Mouse (Mus musculus) midbrain, postnatal 0 days (tissue): ENCODE results near the gene BC052040. TPM values are rescaled to one million over a fixed set of nuclear protein-coding genes. Genes with fewer than 3 reads are reported as not detected.
A peak's percentile ranks its signal among the peaks of the same experiment; 100 is the strongest.

ENCODE experiments used
- ATAC-seq: fragments of 200-750 bp; cut with Nextera tagmentation; 2 replicates; pipeline ENCODE4 v1.8.0; 2017; ENCODE audit warnings: moderate number of reproducible peaks, mild to moderate bottlenecking, moderate TSS enrichment, moderate library complexity; ENCODE audit not compliant: low FRiP score
- DNase-seq: peaks from one replicate; pipeline ENCODE4 v3.0.0-alpha.2; 2015; ENCODE audit warnings: low spot score
- H3K27ac ChIP-seq: fragments of 300-500 bp; sonication (generic); 2 replicates; pipeline ENCODE4 v1.5.1; 2014; ENCODE audit warnings: low read depth, mild to moderate bottlenecking, low read length, mixed read lengths
- H3K27me3 ChIP-seq: fragments of 300-500 bp; sonication (generic); 2 replicates; pipeline ENCODE4 v1.6.1; 2014; ENCODE audit warnings: low read length, control low read depth, mixed read lengths; ENCODE audit not compliant: insufficient read depth
- H3K36me3 ChIP-seq: fragments of 300-500 bp; sonication (generic); 2 replicates; pipeline ENCODE4 v1.6.1; 2014; ENCODE audit warnings: low read length, control low read depth, mixed read lengths; ENCODE audit not compliant: insufficient read depth
- H3K4me1 ChIP-seq: fragments of 300-500 bp; sonication (generic); 2 replicates; pipeline ENCODE4 v1.6.1; 2014; ENCODE audit warnings: mild to moderate bottlenecking, control low read depth, antibody characterized with exemption, low read length, mixed read lengths; ENCODE audit not compliant: insufficient read depth
- H3K4me2 ChIP-seq: fragments of 300-500 bp; sonication (generic); 2 replicates; pipeline ENCODE4 v1.6.1; 2014; ENCODE audit warnings: low read depth, mild to moderate bottlenecking, low read length, mixed read lengths; ENCODE audit not compliant: poor library complexity, severe bottlenecking
- H3K4me3 ChIP-seq: fragments of 300-500 bp; sonication (generic); 2 replicates; pipeline ENCODE4 v1.5.1; 2014; ENCODE audit warnings: low read depth, mild to moderate bottlenecking, low read length, moderate library complexity
- H3K9ac ChIP-seq: fragments of 300-500 bp; sonication (generic); replicated peaks from 2 replicates; pipeline ENCODE4 v1.6.1; 2014; ENCODE audit warnings: mild to moderate bottlenecking, low read length, moderate library complexity, mixed read lengths; ENCODE audit not compliant: poor library complexity, severe bottlenecking
- H3K9me3 ChIP-seq: fragments of 300-500 bp; sonication (generic); 2 replicates; pipeline ENCODE4 v1.6.1; 2016; ENCODE audit warnings: low read length, control low read depth
- CTCF ChIP-seq: IDR thresholded peaks from 2 replicates; pipeline ENCODE4 v1.5.1; 2016; ENCODE audit warnings: antibody characterized with exemption, mild to moderate bottlenecking
- WGBS: fragments of 180-500 bp; shearing (Covaris S2); extraction: QIAGEN DNeasy Blood & Tissue Kit; methylation state at CpG from one replicate; pipeline ENCODE4 v1.1.7; 2014; 5-methylcytosine and 5-hydroxymethylcytosine counted together
- microRNA counts: library from miRNA; unstranded; fragments of <30 nt; microRNA quantifications from one replicate; lab custom pipeline; 2015
- microRNA-seq: library from miRNA; unstranded; fragments of <30 nt; microRNA quantifications from one replicate; pipeline ENCODE4, GENCODE M21; 2016; ENCODE audit warnings: borderline number of aligned reads
- polyA plus RNA-seq: library from polyadenylated mRNA; unstranded; fragments of >200 nt; fragmentation: Nextera tagmentation; extraction: Ambion mirVana; gene quantifications from 2 replicates; pipeline ENCODE4 v1.2.1, GENCODE M21; 2015
- total RNA-seq: library from RNA; depleted of rRNA; stranded (reverse); fragments of >200 nt; gene quantifications from 2 replicates; pipeline ENCODE4 v1.2.3, GENCODE M21; 2014

BC052040 gene
- total and polyA plus RNA-seq, 2 experiments from 2014 or later = 16.1 to 17.3 TPM

GRCm38 (mm10) chr2:115813721-115814120 lies 232.2 kb downstream of the BC052040 start:
- H3K4me2 ChIP-seq = no peak overlapping the region
- ATAC-seq = no peak

GRCm38 (mm10) chr2:115817959-115818358 lies 236.4 kb downstream of the BC052040 start:
- no peak overlapping the region for H3K4me3 ChIP-seq
- H3K27me3 ChIP-seq = no peaks in the 10 kb centered on the region
- H3K4me2 ChIP-seq = no peak overlapping the region
- H3K4me1 ChIP-seq = no peaks in the 10 kb centered on the region
- 89% methylated on average over 6 of the region's 6 CpGs for WGBS
- TF ChIP-seq CTCF = no peak
- H3K27ac ChIP-seq = no peak overlapping the region
- ATAC-seq = no peak
- no peak overlapping the region for H3K9ac ChIP-seq
- DNase-seq = no peak
- H3K36me3 ChIP-seq = no peaks in the 10 kb centered on the region
- H3K9me3 ChIP-seq = no peaks in the 10 kb centered on the region

More at GRCm38 (mm10) chr2:115813721-115814120, 232.2 kb downstream of the BC052040 start:
- no peaks in the 10 kb centered on the region for H3K4me1 ChIP-seq
- H3K4me3 ChIP-seq = no peak overlapping the region
- H3K27me3 ChIP-seq = no peaks in the 10 kb centered on the region
- no peak for TF ChIP-seq CTCF
- peak; percentile 2 for DNase-seq
- H3K27ac ChIP-seq = no peak overlapping the region
- H3K9me3 ChIP-seq = no peaks in the 10 kb centered on the region
- WGBS = 67% methylated on average over 6 of the region's 6 CpGs
- H3K36me3 ChIP-seq = no peaks in the 10 kb centered on the region
- H3K9ac ChIP-seq = no peak overlapping the region

- WGBS = 90% methylated on average over 5 of the region's 5 CpGs
- H3K4me3 ChIP-seq = no peak overlapping the region
- DNase-seq (no peak), ATAC-seq (no peak)
- no peaks in the 10 kb centered on the region for H3K36me3 ChIP-seq
- no peak overlapping the region for H3K27ac ChIP-seq
- H3K9me3 ChIP-seq = no peaks in the 10 kb centered on the region
- H3K4me1 ChIP-seq = no peaks in the 10 kb centered on the region
- no peak overlapping the region for H3K9ac ChIP-seq
- no peak for TF ChIP-seq CTCF
- H3K27me3 ChIP-seq = no peaks in the 10 kb centered on the region
- H3K4me2 ChIP-seq = no peak overlapping the region
These were observed 240.8 kb downstream of the BC052040 start for GRCm38 (mm10) chr2:115822361-115822760.

MicroRNAs encoded within 50 kb of the gene (microRNA counts, 519-probe panel; counts per million panel counts)
- 4,134 counts per million, percentile 83 among the panel's probes with 10 or more counts for microRNA mmu-miR-1951 (lab: Ali Mortazavi, UCI)

Small RNA genes lying within 50 kb of the gene (microRNA-seq; reads per million reads assigned to microRNA genes)
- gene Mir1951 = not detected
